Mouse (Mus musculus): ENCODE measurements around the gene Rbm20. TPM values are rescaled to one million over a fixed set of nuclear protein-coding genes. Genes with fewer than 3 reads are reported as not detected.

Gene Rbm20
- total RNA-seq, 2 experiments from 2014 or later = 2.7 to 4.0 TPM

- no peak for DNase-seq (ENCODE audit: low spot score in 2 of 2)
Observed at GRCm38 (mm10) chr19:53841915-53842314, 164.8 kb downstream of the Rbm20 start.

- no peak for DNase-seq (ENCODE audit: low spot score in 2 of 2)
Observed at GRCm38 (mm10) chr19:53843972-53844371, 166.9 kb downstream of the Rbm20 start.

- DNase-seq (ENCODE audit: low spot score in 2 of 2) = no peak
Observed at GRCm38 (mm10) chr19:53848272-53848995, 171.3 kb downstream of the Rbm20 start.

GRCm38 (mm10) chr19:53850166-53850922 lies 173.2 kb downstream of the Rbm20 start:
- DNase-seq (ENCODE audit: low spot score in 2 of 2) = peak; percentile 42 to 77

- no peak for DNase-seq (ENCODE audit: low spot score in 2 of 2)
Observed at GRCm38 (mm10) chr19:53851352-53851751, 174.2 kb downstream of the Rbm20 start.

- DNase-seq (ENCODE audit: low spot score in 2 of 2) = no peak
Observed at GRCm38 (mm10) chr19:53851826-53852698, 175.0 kb downstream of the Rbm20 start.

GRCm38 (mm10) chr19:53852699-53853451 lies 175.8 kb downstream of the Rbm20 start:
- no peak for DNase-seq (ENCODE audit: low spot score in 2 of 2)

GRCm38 (mm10) chr19:53854978-53855377 lies 177.9 kb downstream of the Rbm20 start:
- DNase-seq (ENCODE audit: low spot score in 2 of 2) = no peak

GRCm38 (mm10) chr19:53855781-53856180 lies 178.7 kb downstream of the Rbm20 start:
- no peak for DNase-seq (ENCODE audit: low spot score in 2 of 2)

GRCm38 (mm10) chr19:53856794-53857193 lies 179.7 kb downstream of the Rbm20 start:
- no peak for DNase-seq (ENCODE audit: low spot score in 2 of 2)

GRCm38 (mm10) chr19:53857962-53858361 lies 180.9 kb downstream of the Rbm20 start:
- no peak for DNase-seq (ENCODE audit: low spot score in 2 of 2)

GRCm38 (mm10) chr19:53859149-53859548 lies 182.0 kb downstream of the Rbm20 start:
- DNase-seq (ENCODE audit: low spot score in 2 of 2) = no peak

GRCm38 (mm10) chr19:53859593-53859992 lies 182.5 kb downstream of the Rbm20 start:
- DNase-seq (ENCODE audit: low spot score in 2 of 2) = no peak

GRCm38 (mm10) chr19:53861346-53861745 lies 184.2 kb downstream of the Rbm20 start:
- DNase-seq (ENCODE audit: low spot score in 2 of 2) = no peak

- DNase-seq (ENCODE audit: low spot score in 2 of 2) = no peak
Observed at GRCm38 (mm10) chr19:53862573-53863246, 185.6 kb downstream of the Rbm20 start.

- no peak for DNase-seq (ENCODE audit: low spot score in 2 of 2)
Observed at GRCm38 (mm10) chr19:53867238-53867637, 190.1 kb downstream of the Rbm20 start.

GRCm38 (mm10) chr19:53868125-53868524 lies 191.0 kb downstream of the Rbm20 start:
- DNase-seq (ENCODE audit: low spot score in 2 of 2) = no peak

GRCm38 (mm10) chr19:53868796-53869195 lies 191.7 kb downstream of the Rbm20 start:
- DNase-seq (ENCODE audit: low spot score in 2 of 2) = no peak

- DNase-seq (ENCODE audit: low spot score in 2 of 2) = no peak
Observed at GRCm38 (mm10) chr19:53869427-53870385, 192.6 kb downstream of the Rbm20 start.

Data from adrenal gland, postnatal 4 days (tissue).